Mouse (Mus musculus): ENCODE measurements around the gene Ugt1a6b. TPM values are rescaled to one million over a fixed set of nuclear protein-coding genes. Genes with fewer than 3 reads are reported as not detected.

The Ugt1a6b gene
- total RNA-seq, 2 experiments from 2014 or later = not detected

DNA sequence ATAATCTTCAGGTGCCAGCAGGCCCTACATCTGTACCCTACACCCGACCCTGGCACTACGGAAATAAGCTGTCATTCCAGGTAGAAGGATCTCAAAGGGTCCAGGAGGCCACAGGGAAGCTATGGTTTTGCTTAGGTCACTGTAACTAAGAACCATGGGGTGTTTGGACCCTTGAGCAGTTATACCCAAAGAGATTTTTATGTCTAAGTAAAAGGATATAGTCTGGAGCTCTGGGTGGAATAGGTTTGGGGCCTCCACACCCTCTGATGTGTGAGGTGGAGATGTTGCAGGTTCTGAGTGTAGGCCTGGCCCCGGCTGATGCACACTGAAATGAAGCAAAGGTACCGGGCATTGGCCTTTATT is 131.2 kb downstream of the Ugt1a6b start:
- ATAC-seq (replicated peaks; ENCODE audit: low FRiP score, poor library complexity, severe bottlenecking) = no peak

DNA sequence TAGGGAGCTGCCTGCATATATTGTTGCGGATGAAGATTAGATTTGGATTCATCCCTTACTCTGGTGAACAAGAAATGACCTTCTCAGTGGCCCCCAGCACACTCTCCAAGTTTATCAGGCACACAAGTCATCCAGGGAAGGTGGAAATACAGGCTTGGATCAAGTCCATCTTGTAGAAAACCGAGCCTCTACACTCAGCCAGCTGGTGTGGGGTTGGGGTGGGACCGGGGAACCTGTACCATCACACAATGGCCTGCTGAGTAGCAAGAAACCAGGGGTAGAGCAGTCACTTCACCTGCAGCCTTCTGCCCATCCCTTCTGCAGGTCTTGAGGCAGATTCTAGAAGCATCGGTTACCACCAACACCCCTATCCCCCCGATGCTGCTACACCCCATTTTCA is 131.6 kb downstream of the Ugt1a6b start:
- no peak for ATAC-seq (replicated peaks; ENCODE audit: low FRiP score, poor library complexity, severe bottlenecking)

DNA sequence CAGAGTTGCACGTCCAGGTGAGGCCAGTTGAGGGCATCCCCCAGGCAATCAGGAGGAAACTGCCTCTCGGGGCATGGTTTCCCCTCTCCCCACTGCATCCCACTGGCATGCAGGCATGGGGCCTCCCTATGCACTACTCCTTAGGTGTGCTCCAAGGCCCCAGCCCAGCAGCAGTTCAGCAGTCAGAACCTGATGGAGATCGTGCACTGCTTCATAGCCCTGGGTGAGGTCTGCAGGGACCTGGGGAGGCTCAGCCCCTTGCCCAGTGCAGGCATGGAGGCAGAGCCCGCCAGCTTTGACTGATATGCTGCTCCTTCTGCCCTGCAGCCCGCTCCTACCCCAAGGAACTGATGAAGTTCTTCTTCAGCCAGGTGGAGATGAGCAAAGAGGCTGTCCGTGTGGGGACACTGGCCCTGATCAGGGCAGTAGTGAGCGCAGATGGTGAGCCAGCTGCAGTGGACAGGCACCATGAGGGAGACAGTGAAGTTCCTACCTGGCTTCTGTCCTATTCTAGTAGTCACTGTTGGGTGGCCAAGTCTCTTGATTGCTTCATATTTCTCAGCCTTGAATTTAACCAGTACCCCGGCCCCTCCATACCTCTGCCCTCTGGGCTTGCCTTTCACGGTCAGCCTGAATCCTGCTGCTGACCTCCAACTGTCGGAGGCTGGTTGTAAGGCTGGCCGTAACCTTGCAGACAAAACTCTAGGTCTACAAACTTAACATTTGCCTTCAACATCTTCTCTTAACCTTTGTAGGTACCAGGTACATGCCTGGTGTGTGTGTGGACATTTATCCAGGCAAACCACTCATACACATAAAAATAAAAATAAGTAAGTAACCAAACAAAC is 132.2 kb downstream of the Ugt1a6b start:
- no peak for ATAC-seq (replicated peaks; ENCODE audit: low FRiP score, poor library complexity, severe bottlenecking)

DNA sequence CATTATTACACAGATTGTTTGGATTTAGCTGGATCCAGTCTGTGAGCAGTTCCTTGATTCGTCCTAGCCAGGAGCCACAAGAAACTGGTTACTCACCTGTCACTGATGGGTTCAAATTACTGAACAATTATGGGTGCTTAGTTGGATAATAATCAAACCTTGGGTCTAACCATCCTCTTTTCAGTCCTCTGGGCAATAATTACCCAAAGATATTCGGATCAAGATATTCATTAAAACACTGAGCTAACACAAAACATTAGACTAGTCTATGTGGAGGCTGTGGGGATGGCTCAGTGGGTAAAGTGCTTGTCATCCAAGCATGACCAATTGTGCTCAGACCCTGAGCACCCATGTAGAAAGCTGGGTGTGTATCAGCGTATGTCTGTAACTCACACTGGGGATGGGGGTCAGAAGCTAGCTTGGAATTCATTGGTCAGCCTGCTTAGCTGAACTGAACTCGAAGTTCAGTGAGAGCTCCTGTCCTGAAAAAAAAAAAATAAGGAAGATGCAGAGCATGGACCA is 132.9 kb downstream of the Ugt1a6b start:
- ATAC-seq (replicated peaks; ENCODE audit: low FRiP score, poor library complexity, severe bottlenecking) = no peak

DNA sequence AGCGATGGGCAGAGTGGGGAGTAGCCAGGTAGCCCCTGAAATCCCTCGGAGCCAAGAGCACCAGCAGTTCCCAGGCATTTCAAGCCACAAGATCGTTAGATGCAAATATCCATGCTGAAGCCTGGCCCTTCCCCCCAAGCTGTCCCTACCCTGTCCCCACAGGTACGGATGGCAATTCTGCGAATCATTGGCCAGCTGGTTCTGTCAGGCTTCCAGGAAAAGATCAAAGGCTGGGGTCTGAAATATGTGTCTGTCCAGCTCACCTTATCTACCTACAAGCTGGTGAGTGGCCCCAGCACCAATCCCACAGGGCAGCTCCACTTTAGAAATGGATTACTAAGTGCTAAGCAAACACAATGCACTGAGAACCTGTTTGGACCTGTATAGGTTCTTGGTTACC is 134.3 kb downstream of the Ugt1a6b start:
- ATAC-seq (replicated peaks; ENCODE audit: low FRiP score, poor library complexity, severe bottlenecking) = no peak

DNA sequence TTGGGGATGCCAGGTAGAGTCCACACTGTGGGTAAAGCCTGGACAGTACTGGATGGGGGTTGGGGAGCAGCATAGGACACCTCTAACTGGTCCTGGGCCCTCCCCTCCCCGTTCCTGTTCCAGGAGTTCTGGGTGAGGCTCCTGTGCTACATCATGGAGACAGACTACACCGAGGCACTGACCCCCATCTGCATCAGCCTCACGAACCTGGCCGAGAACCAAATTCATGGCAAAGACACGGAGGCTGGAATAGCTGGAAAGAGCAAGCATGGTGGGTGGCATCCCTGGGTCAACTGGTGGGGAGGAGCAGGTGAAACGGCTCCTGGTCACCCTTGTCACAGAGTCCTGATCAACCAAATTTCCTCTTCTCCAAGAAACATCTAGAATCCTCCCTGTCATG is 135.7 kb downstream of the Ugt1a6b start:
- no peak for ATAC-seq (replicated peaks; ENCODE audit: low FRiP score, poor library complexity, severe bottlenecking)

DNA sequence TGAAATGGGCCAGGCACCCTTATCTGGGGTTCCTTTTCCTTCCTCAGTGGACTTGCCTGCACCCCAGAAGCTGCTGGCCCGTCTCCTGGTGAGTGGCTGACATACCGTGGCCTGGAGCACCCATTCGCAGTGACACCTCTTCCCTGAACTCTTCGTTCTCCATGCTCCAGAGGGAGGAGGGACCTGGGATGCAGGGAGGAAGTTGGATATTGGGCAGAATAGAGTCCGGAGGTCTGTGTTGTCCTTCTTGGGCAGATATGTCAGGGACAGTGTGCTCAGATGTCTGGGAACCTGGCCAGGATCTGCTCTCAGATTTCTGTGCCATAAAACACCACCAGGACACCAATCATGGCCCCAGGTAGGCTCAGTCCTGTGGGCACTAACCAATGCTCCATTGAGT is 137.0 kb downstream of the Ugt1a6b start:
- no peak for ATAC-seq (replicated peaks; ENCODE audit: low FRiP score, poor library complexity, severe bottlenecking)

DNA sequence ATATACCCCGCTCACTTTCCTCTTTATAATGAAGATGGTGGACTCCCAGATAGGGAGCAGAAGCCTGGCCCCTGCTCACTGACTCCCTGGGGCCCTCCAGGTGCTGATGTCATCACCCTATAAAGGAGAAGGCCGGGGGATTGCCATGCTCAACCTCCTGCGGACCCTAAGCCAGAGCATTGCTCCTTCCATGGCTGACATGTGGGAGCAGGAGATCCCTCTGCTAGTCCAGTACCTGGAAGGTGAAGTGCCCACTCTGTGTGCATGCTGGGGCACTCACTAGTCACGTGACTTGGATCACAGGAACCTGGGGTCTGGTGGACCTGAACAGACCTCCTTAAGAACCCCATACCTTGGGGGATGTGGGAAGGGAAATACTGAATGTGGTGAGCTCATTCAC is 137.5 kb downstream of the Ugt1a6b start:
- ATAC-seq (replicated peaks; ENCODE audit: low FRiP score, poor library complexity, severe bottlenecking) = no peak

DNA sequence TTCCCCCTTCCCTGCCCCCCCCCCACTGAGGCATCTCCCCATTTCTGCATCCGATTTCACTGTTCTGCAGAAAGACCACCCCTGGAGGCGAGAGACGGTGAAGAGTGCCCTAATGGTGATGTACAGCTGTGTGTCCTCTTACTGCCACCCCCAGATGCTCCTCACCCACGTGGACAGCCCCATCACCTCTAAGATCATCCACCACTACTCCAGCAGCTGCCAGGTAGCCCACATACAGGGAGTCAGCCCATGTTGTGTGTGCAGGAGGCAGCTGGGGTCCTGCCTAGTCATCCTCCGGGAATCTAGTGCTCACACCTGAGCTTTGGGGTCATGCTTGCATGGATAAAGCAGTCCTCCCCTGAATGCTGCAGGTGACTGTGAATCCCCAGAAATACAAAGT is 140.8 kb downstream of the Ugt1a6b start:
- ATAC-seq (replicated peaks; ENCODE audit: low FRiP score, poor library complexity, severe bottlenecking) = no peak

DNA sequence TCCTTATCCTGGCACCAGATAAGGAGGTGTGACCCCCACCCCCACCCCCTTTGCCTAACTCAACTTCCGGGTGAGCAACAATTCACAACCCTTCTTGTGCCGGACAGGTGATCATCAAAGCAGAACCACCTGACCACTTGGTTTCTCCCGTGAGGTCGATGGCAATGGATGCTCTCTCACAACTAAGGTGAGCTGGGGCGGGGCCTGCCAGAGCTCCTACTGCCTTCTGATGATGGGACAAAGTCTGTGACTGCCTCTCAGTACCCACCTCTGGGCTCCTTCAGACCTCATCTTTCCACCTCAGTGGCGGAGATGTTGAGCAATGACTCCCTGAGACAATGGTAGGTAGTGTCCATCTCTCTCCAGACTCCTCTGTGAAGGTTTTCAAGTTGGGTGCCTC is 142.8 kb downstream of the Ugt1a6b start:
- ATAC-seq (replicated peaks; ENCODE audit: low FRiP score, poor library complexity, severe bottlenecking) = no peak

DNA sequence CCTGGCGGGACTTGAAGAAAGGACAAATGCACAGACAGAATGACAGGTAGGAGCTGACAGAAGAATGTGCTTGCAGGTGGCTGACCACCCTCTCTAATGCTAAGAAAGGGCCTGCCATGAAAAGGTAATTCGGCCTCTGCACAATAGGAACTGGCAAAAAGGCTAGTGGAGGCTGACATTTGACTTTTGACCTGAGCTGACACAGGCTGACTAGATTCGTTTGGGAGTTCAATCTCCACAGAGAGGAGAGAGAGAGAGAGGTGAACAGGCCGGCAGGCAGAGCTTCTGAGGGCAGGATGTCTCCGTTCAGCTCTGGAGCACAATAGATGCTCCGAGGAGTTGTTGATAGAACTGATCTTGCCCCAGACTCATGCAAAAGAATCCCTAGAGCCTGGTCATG is 143.3 kb downstream of the Ugt1a6b start:
- ATAC-seq (replicated peaks; ENCODE audit: low FRiP score, poor library complexity, severe bottlenecking) = no peak

DNA sequence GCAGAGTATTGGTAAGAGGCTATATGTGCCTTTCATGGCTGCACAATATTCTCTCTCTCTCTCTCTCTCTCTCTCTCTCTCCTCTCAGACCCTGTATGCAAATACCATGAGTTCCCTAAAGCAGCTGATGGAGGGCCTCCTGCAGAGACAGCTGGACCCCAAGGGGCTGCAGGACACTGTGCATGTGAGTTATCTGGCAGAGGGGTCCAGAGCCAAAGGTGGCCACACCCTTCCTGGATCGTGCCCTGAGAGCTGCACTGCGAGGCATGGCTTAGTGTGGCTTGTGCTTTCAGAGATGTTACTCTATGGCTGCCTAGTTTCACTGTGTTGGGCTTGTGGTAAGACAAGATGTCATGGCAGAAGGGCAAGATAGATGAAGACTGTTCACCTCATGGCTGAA is 144.6 kb downstream of the Ugt1a6b start:
- no peak for ATAC-seq (replicated peaks; ENCODE audit: low FRiP score, poor library complexity, severe bottlenecking)

DNA sequence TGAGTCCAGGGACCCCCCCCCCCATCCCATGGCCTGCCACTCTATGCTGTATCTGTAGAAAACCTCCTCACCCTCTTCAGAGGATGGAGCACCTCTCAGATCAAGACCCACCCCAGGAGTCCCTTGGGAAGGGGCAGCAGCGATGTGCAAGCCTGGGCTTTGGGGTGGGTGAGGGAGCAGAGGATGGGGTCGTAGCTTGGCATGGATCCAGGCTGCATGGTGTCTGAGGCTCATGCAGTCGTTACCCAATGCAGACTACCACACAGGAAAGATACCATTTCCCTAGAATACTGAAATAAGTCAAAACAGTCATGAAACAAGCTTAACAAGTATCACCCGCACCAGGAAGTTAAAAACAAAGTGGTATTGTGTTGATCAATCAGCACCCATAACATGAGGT is 145.6 kb downstream of the Ugt1a6b start:
- no peak for ATAC-seq (replicated peaks; ENCODE audit: low FRiP score, poor library complexity, severe bottlenecking)

DNA sequence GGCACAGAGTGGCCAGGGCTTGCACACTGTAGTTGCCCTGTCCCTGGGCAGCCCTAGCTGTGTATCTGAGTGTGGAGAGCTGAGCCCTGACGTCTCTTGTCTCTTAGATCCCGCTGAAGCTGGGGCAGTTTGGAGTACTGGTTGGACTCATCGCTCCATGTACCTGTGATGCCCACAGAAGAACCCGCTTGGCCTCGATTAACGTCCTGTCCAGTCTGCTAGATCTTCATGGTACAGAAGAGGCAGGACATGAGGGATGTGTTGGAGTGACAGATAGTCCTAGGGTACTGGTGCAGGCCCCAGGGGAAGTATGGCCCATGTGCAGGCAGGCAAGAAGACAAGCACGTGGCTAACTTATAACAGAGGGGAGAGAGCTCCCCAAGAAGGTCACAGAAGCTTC is 146.5 kb downstream of the Ugt1a6b start:
- no peak for ATAC-seq (replicated peaks; ENCODE audit: low FRiP score, poor library complexity, severe bottlenecking)

DNA sequence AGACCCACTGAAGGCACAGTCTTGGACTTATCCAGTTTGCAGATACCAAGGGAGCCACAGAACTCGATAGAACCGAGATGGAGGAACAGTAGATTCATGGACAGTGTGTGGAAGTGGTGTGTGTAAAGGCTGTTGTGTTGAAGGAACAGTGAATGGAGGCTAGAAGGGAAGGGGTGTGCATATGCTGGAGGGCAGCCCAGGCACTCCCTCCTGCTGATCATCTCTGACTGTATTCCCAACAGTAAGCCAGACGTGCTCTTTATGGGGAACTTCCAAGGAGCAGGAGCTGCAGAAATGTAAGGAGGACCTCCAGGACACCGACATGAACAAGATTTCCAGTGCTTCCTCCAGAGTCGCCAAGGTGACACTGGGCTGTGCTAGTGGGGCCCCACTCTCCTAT is 147.0 kb downstream of the Ugt1a6b start:
- no peak for ATAC-seq (replicated peaks; ENCODE audit: low FRiP score, poor library complexity, severe bottlenecking)

DNA sequence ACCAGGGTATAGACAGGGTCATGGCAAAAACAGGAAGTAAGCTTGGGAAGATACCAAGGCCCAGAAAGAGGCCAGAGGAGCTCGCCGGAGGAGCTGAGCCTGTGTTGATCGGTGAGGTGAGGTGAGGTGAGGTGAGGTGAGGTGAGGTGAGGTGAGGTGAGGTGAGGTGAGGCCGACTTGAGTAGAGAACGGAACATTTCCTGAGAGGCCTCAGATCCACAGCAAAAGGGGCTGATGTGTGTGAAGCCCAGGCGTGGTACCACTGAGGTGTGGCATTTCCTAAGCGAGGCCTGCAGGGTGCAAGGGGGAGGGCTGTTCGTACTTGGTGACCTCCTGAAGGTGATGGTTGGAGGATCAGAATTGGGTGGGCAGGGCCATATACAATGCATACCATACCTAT is 150.1 kb downstream of the Ugt1a6b start:
- ATAC-seq (replicated peaks; ENCODE audit: low FRiP score, poor library complexity, severe bottlenecking) = no peak

DNA sequence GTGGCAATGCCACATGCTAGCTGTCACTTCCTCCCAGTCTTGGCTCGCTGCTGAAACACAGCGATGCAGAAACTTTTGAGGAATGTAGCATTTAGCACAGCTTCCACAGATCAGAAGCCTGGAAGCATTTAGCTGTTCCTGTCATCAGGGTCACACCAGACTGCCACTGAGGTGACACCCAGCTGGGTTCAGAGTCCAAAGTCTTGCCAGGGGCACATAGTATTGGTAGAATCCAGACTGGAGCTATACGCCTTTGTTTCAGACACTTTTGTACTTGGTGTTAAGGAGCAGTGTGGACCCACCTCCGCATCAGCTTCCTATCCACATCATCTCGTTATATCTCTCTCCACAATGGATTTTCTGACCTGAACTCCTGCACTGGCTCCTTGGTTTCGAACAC is 150.5 kb downstream of the Ugt1a6b start:
- no peak for ATAC-seq (replicated peaks; ENCODE audit: low FRiP score, poor library complexity, severe bottlenecking)

DNA sequence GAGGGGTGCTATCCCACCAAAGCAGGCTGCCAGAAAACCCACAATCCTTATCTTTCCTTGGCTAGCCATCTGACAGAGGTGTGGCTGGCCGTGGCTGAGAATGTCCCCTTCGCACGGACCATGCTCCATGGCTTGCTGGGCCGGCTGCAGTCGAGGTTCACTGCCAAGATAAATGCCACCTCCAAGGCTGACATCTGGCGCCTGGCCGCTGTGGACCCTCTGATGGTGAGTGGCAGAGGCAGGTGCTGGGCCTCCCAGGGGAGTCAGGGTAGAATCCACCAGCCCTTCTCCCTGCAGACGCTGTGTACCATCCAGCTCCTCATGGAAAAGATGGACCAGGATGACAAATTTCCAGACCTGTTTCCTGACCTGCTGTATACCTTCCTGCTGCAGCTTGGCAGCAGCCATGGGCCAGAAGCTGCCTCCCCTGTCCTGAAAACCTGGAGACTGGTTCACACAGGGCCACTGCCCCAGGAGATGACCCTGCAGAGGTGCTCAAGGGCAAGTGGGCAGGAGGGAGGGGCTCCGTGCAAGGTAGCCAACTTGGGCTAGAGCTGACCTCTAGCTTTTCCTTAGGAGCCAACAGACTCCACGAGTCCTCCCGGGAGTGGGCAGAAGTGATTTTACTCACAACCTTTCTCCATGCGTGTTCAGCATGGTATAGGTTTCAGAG is 151.9 kb downstream of the Ugt1a6b start:
- ATAC-seq (replicated peaks; ENCODE audit: low FRiP score, poor library complexity, severe bottlenecking) = no peak

DNA sequence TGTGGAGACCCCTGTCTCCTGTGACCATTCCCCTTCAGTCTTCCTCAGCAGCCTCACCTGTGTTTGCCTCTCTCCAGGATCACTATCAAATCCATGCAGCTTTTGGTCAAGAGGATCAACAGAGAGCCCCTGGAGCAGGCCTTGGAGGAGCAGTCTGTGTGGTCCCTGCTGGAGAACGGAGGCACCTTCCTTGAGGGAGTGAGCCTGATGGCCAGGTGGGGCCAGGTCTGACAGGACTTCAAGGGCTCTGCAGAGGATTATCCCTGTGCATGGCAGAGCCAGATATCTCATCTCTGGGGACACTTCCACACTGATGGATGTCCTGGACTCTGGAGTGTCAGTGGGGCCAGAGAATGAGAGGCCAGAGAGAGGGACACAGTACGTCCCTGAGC is 152.4 kb downstream of the Ugt1a6b start:
- no peak for ATAC-seq (replicated peaks; ENCODE audit: low FRiP score, poor library complexity, severe bottlenecking)

DNA sequence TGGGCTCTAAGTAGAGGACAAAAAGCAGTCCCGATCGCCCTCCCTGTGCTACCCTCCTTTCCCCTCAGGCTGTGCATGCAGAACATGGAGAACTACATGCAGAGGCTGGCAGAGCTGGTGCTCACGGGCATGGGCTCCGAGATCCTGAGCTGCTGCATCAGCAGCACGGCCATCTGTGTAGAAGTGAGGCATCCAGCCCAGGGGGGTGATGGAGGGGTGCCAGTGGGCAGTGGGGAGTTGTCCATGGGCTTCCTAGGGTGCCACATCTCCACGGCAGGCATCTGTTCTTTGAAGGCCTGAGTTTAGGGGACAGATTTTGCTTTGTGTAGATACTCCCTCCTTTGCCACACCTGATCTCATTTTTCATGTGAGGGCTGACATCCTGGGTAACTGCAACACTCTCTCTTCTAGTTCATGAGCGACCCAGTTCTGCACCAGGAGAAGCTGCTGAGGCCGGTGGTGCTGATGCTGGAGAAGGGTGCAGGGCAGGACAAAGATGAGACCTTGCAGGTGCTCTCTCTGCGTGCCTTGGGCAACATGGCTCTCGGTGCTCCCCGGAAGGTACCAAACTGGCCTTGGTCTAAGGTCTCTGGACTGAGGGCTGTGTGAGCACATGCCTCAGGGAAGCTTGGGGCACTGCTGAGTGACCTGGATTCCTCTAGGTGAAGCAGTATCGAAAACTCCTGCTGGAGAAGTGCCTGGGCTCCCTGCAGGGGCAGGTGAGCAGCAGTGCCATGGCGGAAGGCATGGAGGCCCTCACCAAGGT is 153.1 kb downstream of the Ugt1a6b start:
- ATAC-seq (replicated peaks; ENCODE audit: low FRiP score, poor library complexity, severe bottlenecking) = no peak

Measured in erythroblast, adult 5-6 weeks (primary cell).